Mouse (Mus musculus): ENCODE results near the gene Gtf2ird2.

- TF ChIP-seq CTCF (IDR thresholded peaks at IDR 0.05; ENCODE audit: extremely low read depth, insufficient read length, insufficient replicate concordance, low read depth, low read length) (no peak), POLR2A (IDR thresholded peaks at IDR 0.05; ENCODE audit: low read depth, low read length) (no peak)
These were observed 65.4 kb downstream of the Gtf2ird2 start for GRCm38 (mm10) chr5:134249245-134249649.
